Mouse (Mus musculus) adrenal gland, postnatal 4 days (tissue): ENCODE results near the gene Selenop. TPM values are rescaled to one million over a fixed set of nuclear protein-coding genes. Genes with fewer than 3 reads are reported as not detected.
"Not testable (repeated sequence)": the region's sequence is repeated elsewhere in the genome, so short reads cannot be mapped to it uniquely, and the experiment has no call there.

Source experiments
- DNase-seq, 2 experiments: peaks; one replicate each; pipeline ENCODE4 v3.0.0; 2021 to 2022; ENCODE audit warnings: low spot score in 2 of 2, mixed read lengths in 2 of 2
- long read RNA-seq, 2 experiments: library from polyadenylated mRNA; stranded (forward); transcript quantifications; one replicate each; pipeline ENCODE4 v2.0.0; 2021
- total RNA-seq, 2 experiments: library from RNA; stranded (reverse); gene quantifications; 2 replicates each; pipeline ENCODE4 v1.2.3; 2021

Gene Selenop
- 100 to 1,000 TPM; 268 to 614 TPM for total RNA-seq
- long read RNA-seq, experiment 1, transcript Selenop-203 (5 exons, 2,085 nt): major isoform, 286 of 320 reads
- long read RNA-seq, experiment 1, partial matches to known transcripts: 28 of 320 reads
- long read RNA-seq, experiment 1, other reads (novel, unspliced or antisense): 3 of 320 reads
- long read RNA-seq, experiment 2, transcript Selenop-203 (5 exons, 2,085 nt): major isoform, 253 of 282 reads
- long read RNA-seq, experiment 2, partial matches to known transcripts: 20 of 282 reads
- long read RNA-seq, experiment 2, other reads (novel, unspliced or antisense): 8 of 282 reads

GRCm38 (mm10) chr15:3268247-3268646 is at the start of gene Selenop:
Selenop (plus strand) TSS chr15:3268547.
- DNase-seq: no peak

- DNase-seq: not testable (repeated sequence)
Measured at GRCm38 (mm10) chr15:3218668-3219067, 49.7 kb upstream of the Selenop start.

GRCm38 (mm10) chr15:3222803-3223437 is 45.4 kb upstream of the Selenop start:
- DNase-seq: no peak

GRCm38 (mm10) chr15:3226573-3226972 is 41.8 kb upstream of the Selenop start:
- no peak for DNase-seq

- DNase-seq: no peak
Measured at GRCm38 (mm10) chr15:3228185-3228584, 40.2 kb upstream of the Selenop start.

- DNase-seq: no peak
Measured at GRCm38 (mm10) chr15:3228990-3229389, 39.4 kb upstream of the Selenop start.

- no peak for DNase-seq
Measured at GRCm38 (mm10) chr15:3231004-3231403, 37.3 kb upstream of the Selenop start.

- no peak for DNase-seq
Measured at GRCm38 (mm10) chr15:3232168-3232835, 36.0 kb upstream of the Selenop start.

- no peak for DNase-seq
Measured at GRCm38 (mm10) chr15:3233837-3234551, 34.4 kb upstream of the Selenop start.

GRCm38 (mm10) chr15:3236338-3236737 is 32.0 kb upstream of the Selenop start:
- DNase-seq: no peak

GRCm38 (mm10) chr15:3237963-3238362 is 30.4 kb upstream of the Selenop start:
- no peak for DNase-seq

- DNase-seq: not testable (repeated sequence)
Measured at GRCm38 (mm10) chr15:3245036-3245435, 23.3 kb upstream of the Selenop start.

- no peak for DNase-seq
Measured at GRCm38 (mm10) chr15:3250620-3251019, 17.7 kb upstream of the Selenop start.

- no peak for DNase-seq
Measured at GRCm38 (mm10) chr15:3251031-3251717, 17.2 kb upstream of the Selenop start.

- DNase-seq: no peak
Measured at GRCm38 (mm10) chr15:3251718-3252067, 16.7 kb upstream of the Selenop start.

- DNase-seq: no peak
Measured at GRCm38 (mm10) chr15:3259025-3259424, 9.3 kb upstream of the Selenop start.

GRCm38 (mm10) chr15:3260309-3260708 is 8.0 kb upstream of the Selenop start:
- no peak for DNase-seq

GRCm38 (mm10) chr15:3262883-3263282 is 5.5 kb upstream of the Selenop start:
- DNase-seq: no peak

GRCm38 (mm10) chr15:3264293-3264692 is 4.1 kb upstream of the Selenop start:
- DNase-seq: no peak

GRCm38 (mm10) chr15:3264828-3265227 is 3.5 kb upstream of the Selenop start:
- DNase-seq: no peak

- DNase-seq: no peak
Measured at GRCm38 (mm10) chr15:3269496-3269895, 1.1 kb downstream of the Selenop start.
